Mouse (Mus musculus): ENCODE measurements around the gene Chrnb2. TPM values are rescaled to one million over a fixed set of nuclear protein-coding genes. Genes with fewer than 3 reads are reported as not detected.

Gene Chrnb2
- 0.60 and 0.70 TPM in 2 replicates for polyA plus RNA-seq (2012; rRNA removed)

- H3K4me1 ChIP-seq (ENCODE audit: control insufficient read depth, insufficient read depth, low read length): no peaks in the 10 kb centered on the region
- no peak within 1 kb of the TSS for H3K4me3 ChIP-seq (replicated peaks; ENCODE audit: extremely low read depth, low read depth, low read length)
- TF ChIP-seq POLR2A (IDR thresholded peaks at IDR 0.05; ENCODE audit: borderline replicate concordance, extremely low read depth, low read depth, low read length): no peak
- no peak for TF ChIP-seq CTCF (IDR thresholded peaks at IDR 0.05; ENCODE audit: insufficient read depth, low read length)
- peak; percentile 72 for DNase-seq
- whole genome bisulfite sequencing: 1% methylated on average over 36 of the region's 36 CpGs
These were observed at the start of gene Chrnb2 for GRCm38 (mm10) chr3:89764119-89764724. TSS of gene Chrnb2 (minus strand) at chr3:89764632.

- Histone ChIP-seq H3K4me1 (ENCODE audit: control insufficient read depth, insufficient read depth, low read length) (peaks cover under 1% of the 10 kb centered on the region), H3K4me3 (replicated peaks; ENCODE audit: extremely low read depth, low read depth, low read length) (no peak overlapping the region)
- WGBS: 73% methylated on average over 7 of the region's 7 CpGs
- DNase-seq: no peak
- TF ChIP-seq POLR2A (IDR thresholded peaks at IDR 0.05; ENCODE audit: borderline replicate concordance, extremely low read depth, low read depth, low read length) (no peak), CTCF (IDR thresholded peaks at IDR 0.05; ENCODE audit: insufficient read depth, low read length) (no peak)
These were observed 49.6 kb upstream of the Chrnb2 start for GRCm38 (mm10) chr3:89814051-89814450.

GRCm38 (mm10) chr3:89812166-89812565 lies 47.7 kb upstream of the Chrnb2 start:
- DNase-seq: no peak
- no peaks in the 10 kb centered on the region for H3K4me1 ChIP-seq (ENCODE audit: control insufficient read depth, insufficient read depth, low read length)
- 70% methylated on average over 3 of the region's 3 CpGs for WGBS
- no peak overlapping the region for H3K4me3 ChIP-seq (replicated peaks; ENCODE audit: extremely low read depth, low read depth, low read length)
- no peak for TF ChIP-seq POLR2A (IDR thresholded peaks at IDR 0.05; ENCODE audit: borderline replicate concordance, extremely low read depth, low read depth, low read length)
- no peak for TF ChIP-seq CTCF (IDR thresholded peaks at IDR 0.05; ENCODE audit: insufficient read depth, low read length)

- H3K4me1 ChIP-seq (ENCODE audit: control insufficient read depth, insufficient read depth, low read length): no peaks in the 10 kb centered on the region
- DNase-seq: no peak
- no peak overlapping the region for H3K4me3 ChIP-seq (replicated peaks; ENCODE audit: extremely low read depth, low read depth, low read length)
- TF ChIP-seq CTCF (IDR thresholded peaks at IDR 0.05; ENCODE audit: insufficient read depth, low read length): 0 out of 2 replicates have a peak, but pooled peaks have one; percentile 7
- no peak for TF ChIP-seq POLR2A (IDR thresholded peaks at IDR 0.05; ENCODE audit: borderline replicate concordance, extremely low read depth, low read depth, low read length)
These were observed 46.4 kb upstream of the Chrnb2 start for GRCm38 (mm10) chr3:89810841-89811240.

GRCm38 (mm10) chr3:89808638-89809037 lies 44.2 kb upstream of the Chrnb2 start:
- DNase-seq: no peak
- Histone ChIP-seq H3K4me1 (ENCODE audit: control insufficient read depth, insufficient read depth, low read length) (no peaks in the 10 kb centered on the region), H3K4me3 (replicated peaks; ENCODE audit: extremely low read depth, low read depth, low read length) (no peak overlapping the region)
- TF ChIP-seq CTCF (IDR thresholded peaks at IDR 0.05; ENCODE audit: insufficient read depth, low read length) (no peak), POLR2A (IDR thresholded peaks at IDR 0.05; ENCODE audit: borderline replicate concordance, extremely low read depth, low read depth, low read length) (no peak)
- WGBS: 49% methylated on average over 9 of the region's 9 CpGs

- no peaks in the 10 kb centered on the region for H3K4me1 ChIP-seq (ENCODE audit: control insufficient read depth, insufficient read depth, low read length)
- H3K4me3 ChIP-seq (replicated peaks; ENCODE audit: extremely low read depth, low read depth, low read length): no peak overlapping the region
- no peak for TF ChIP-seq CTCF (IDR thresholded peaks at IDR 0.05; ENCODE audit: insufficient read depth, low read length)
- TF ChIP-seq POLR2A (IDR thresholded peaks at IDR 0.05; ENCODE audit: borderline replicate concordance, extremely low read depth, low read depth, low read length): no peak
- WGBS: 65% methylated on average over 5 of the region's 5 CpGs
- no peak for DNase-seq
These were observed 43.4 kb upstream of the Chrnb2 start for GRCm38 (mm10) chr3:89807881-89808280.

- TF ChIP-seq POLR2A (IDR thresholded peaks at IDR 0.05; ENCODE audit: borderline replicate concordance, extremely low read depth, low read depth, low read length): no peak
- TF ChIP-seq CTCF (IDR thresholded peaks at IDR 0.05; ENCODE audit: insufficient read depth, low read length): no peak
- WGBS: 90% methylated on average over 3 of the region's 3 CpGs
- no peak for DNase-seq
- Histone ChIP-seq H3K4me3 (replicated peaks; ENCODE audit: extremely low read depth, low read depth, low read length) (no peak overlapping the region), H3K4me1 (ENCODE audit: control insufficient read depth, insufficient read depth, low read length) (no peaks in the 10 kb centered on the region)
These were observed 42.7 kb upstream of the Chrnb2 start for GRCm38 (mm10) chr3:89807171-89807570.

- TF ChIP-seq POLR2A (IDR thresholded peaks at IDR 0.05; ENCODE audit: borderline replicate concordance, extremely low read depth, low read depth, low read length): no peak
- 0 out of 2 replicates have a peak, but pooled peaks have one; percentile 7 for TF ChIP-seq CTCF (IDR thresholded peaks at IDR 0.05; ENCODE audit: insufficient read depth, low read length)
- 95% methylated on average over 2 of the region's 2 CpGs for WGBS
- Histone ChIP-seq H3K4me1 (ENCODE audit: control insufficient read depth, insufficient read depth, low read length) (peaks cover 2% of the 10 kb centered on the region), H3K4me3 (replicated peaks; ENCODE audit: extremely low read depth, low read depth, low read length) (no peak overlapping the region)
- no peak for DNase-seq
These were observed 42.3 kb upstream of the Chrnb2 start for GRCm38 (mm10) chr3:89806751-89807150.

GRCm38 (mm10) chr3:89805179-89805578 lies 40.7 kb upstream of the Chrnb2 start:
- WGBS: 52% methylated on average over 4 of the region's 4 CpGs
- no peak for DNase-seq
- Histone ChIP-seq H3K4me1 (ENCODE audit: control insufficient read depth, insufficient read depth, low read length) (peaks cover 5% of the 10 kb centered on the region), H3K4me3 (replicated peaks; ENCODE audit: extremely low read depth, low read depth, low read length) (no peak overlapping the region)
- no peak for TF ChIP-seq CTCF (IDR thresholded peaks at IDR 0.05; ENCODE audit: insufficient read depth, low read length)
- TF ChIP-seq POLR2A (IDR thresholded peaks at IDR 0.05; ENCODE audit: borderline replicate concordance, extremely low read depth, low read depth, low read length): no peak

GRCm38 (mm10) chr3:89802876-89803275 lies 38.4 kb upstream of the Chrnb2 start:
- WGBS: 73% methylated on average over 15 of the region's 15 CpGs
- no peak overlapping the region for H3K4me3 ChIP-seq (replicated peaks; ENCODE audit: extremely low read depth, low read depth, low read length)
- TF ChIP-seq CTCF (IDR thresholded peaks at IDR 0.05; ENCODE audit: insufficient read depth, low read length) (no peak), POLR2A (IDR thresholded peaks at IDR 0.05; ENCODE audit: borderline replicate concordance, extremely low read depth, low read depth, low read length) (no peak)
- no peak for DNase-seq
- H3K4me1 ChIP-seq (ENCODE audit: control insufficient read depth, insufficient read depth, low read length): peaks cover 5% of the 10 kb centered on the region

Data from lung, adult 2 months (tissue).